9 mouse cellular contexts compared by ENCODE assay signal in genomic region chr10:90373469-90373868, GRCm38 (mm10).
A peak's percentile ranks its signal among the peaks of the same experiment; 100 is the strongest.
DNase-seq lines count a peak whose midpoint lies in the region; TF ChIP-seq lines count a peak whose summit lies in the region.
"Had no signal": no experiment of that assay in that cellular context is flagged by ENCODE, and none has a peak within 500 bp of the region (broad histone marks: within the 10 kb centered on the region; RNA-seq: fewer than 3 reads in every experiment).

No protein-coding gene starts in this region.

- H3K4me1 ChIP-seq in kidney, adult 2 months (ENCODE audit: control insufficient read depth, insufficient read depth, low read length): no peaks in the 10 kb centered on the region
- no peaks in the 10 kb centered on the region for H3K4me1 ChIP-seq in E14TG2a.4 (replicated peaks; ENCODE audit: low read depth, low read length)

- intact Hi-C loops in left cerebral cortex, postnatal 4 days (cut with DNase I): no loop called here

- no peak overlapping the region for H3K4me3 ChIP-seq in kidney, adult 2 months (ENCODE audit: insufficient read depth, low read depth, low read length)
- no peak overlapping the region for H3K4me3 ChIP-seq in E14TG2a.4 (replicated peaks; ENCODE audit: low read length)
- H3K4me3 ChIP-seq: erythroblast, embryonic 14.5 days had no signal

- 18% methylated on average over 4 of the region's 4 CpGs for WGBS in kidney, adult 2 months

- H3K36me3 ChIP-seq in kidney, adult 2 months (ENCODE audit: control insufficient read depth, insufficient read depth, low read length): no peaks in the 10 kb centered on the region
- H3K36me3 ChIP-seq in E14TG2a.4 (ENCODE audit: insufficient read depth, low read length): no peaks in the 10 kb centered on the region

- H3K27me3 ChIP-seq in kidney, adult 2 months (replicated peaks; ENCODE audit: control insufficient read depth, insufficient read depth, low read length): no peaks in the 10 kb centered on the region
- H3K27me3 ChIP-seq in E14TG2a.4 (ENCODE audit: insufficient read depth, low read length): no peaks in the 10 kb centered on the region

- DNase-seq in kidney, adult 2 months: peak; percentile 30
- no peak for DNase-seq in kidney, adult 18-20 months
- DNase-seq in adrenal gland, postnatal 14 days: peak; percentile 65
- peak; percentile 63 for DNase-seq in embryo, embryonic 11 days
- peak; percentile 18 for DNase-seq in left cerebral cortex, postnatal 4 days
- peak; percentile 42 for DNase-seq in telencephalon, adult 2 months (ENCODE audit: low read depth, low spot score)
- no peak for DNase-seq in gastrocnemius, postnatal 4 days (ENCODE audit: low spot score in 2 of 2)

- TF ChIP-seq CTCF in kidney, adult 2 months (conservative IDR thresholded peaks at IDR 0.05; ENCODE audit: insufficient read depth, insufficient read length, low read depth, low read length): peak; percentile 57
- TF ChIP-seq CTCF in E14TG2a.4 (conservative IDR thresholded peaks at IDR 0.05; ENCODE audit: low read length): peak; percentile 52

- no peaks in the 10 kb centered on the region for H3K9me3 ChIP-seq in E14TG2a.4 (ENCODE audit: low read length)

- no peak for TF ChIP-seq POLR2A in kidney, adult 2 months (IDR thresholded peaks at IDR 0.05; ENCODE audit: low read depth, low read length)

- no peak overlapping the region for H3K27ac ChIP-seq in kidney, adult 2 months (ENCODE audit: insufficient read depth, low read depth, low read length)

Comparison
In these comparisons a context has a peak if more than half of its experiments do, and no peak if none do; other contexts are left out.
1. DNase-seq: peak in kidney, adult 2 months (single experiment), adrenal gland, postnatal 14 days (single experiment), embryo, embryonic 11 days (single experiment), left cerebral cortex, postnatal 4 days (single experiment) and telencephalon, adult 2 months (single experiment); none in kidney, adult 18-20 months (single experiment) and gastrocnemius, postnatal 4 days (0 of 2).